Mouse (Mus musculus) cerebellum, postnatal 36 days (tissue): ENCODE measurements around the gene Prkar2b.

Experiments
- DNase-seq, 2 experiments: peaks; one replicate each; pipeline ENCODE4 v3.0.0; 2021 to 2022; ENCODE audit warnings: mixed read lengths in 2 of 2

Prkar2b gene

DNA sequence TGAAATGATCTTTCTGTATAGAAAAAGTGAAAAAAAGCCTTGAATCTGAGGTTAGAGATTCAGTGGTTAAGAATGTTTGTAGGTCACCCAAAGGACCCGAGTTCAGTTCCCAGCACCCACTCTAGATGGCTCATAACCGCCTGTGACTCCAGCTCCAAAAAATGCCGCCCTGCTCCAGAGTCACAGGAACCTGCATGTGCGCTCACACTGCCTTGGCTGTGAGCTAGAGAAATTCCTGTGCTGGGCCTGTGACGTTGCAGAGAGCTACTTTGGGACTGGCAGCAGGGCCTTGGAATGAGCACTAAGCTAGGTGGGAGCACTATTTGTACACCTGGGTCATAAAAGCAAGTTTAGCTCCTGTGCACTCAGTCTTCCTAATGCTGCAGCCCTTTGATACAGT lies 144.4 kb downstream of the Prkar2b start:
- no peak for DNase-seq

DNA sequence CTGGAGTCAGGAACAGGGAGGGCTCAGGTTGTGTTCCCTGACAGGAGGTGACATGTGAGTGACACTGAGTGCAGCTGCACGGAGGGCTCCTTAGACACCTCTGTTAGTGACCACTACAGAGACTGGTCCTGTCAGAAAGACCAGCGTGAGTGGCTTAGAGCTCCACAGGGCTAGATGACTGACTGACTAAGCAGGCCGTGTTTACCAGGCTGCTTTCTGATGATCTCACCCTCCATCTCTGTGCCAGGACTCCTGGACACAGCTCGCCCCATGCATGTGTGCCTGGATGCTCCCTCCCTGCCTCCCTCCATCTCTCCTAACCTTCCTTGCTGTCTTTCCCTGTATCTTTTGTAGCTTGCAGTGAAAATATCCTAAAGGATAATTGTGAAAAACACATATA lies 147.5 kb downstream of the Prkar2b start:
- peak; percentile 82 to 86 for DNase-seq

DNA sequence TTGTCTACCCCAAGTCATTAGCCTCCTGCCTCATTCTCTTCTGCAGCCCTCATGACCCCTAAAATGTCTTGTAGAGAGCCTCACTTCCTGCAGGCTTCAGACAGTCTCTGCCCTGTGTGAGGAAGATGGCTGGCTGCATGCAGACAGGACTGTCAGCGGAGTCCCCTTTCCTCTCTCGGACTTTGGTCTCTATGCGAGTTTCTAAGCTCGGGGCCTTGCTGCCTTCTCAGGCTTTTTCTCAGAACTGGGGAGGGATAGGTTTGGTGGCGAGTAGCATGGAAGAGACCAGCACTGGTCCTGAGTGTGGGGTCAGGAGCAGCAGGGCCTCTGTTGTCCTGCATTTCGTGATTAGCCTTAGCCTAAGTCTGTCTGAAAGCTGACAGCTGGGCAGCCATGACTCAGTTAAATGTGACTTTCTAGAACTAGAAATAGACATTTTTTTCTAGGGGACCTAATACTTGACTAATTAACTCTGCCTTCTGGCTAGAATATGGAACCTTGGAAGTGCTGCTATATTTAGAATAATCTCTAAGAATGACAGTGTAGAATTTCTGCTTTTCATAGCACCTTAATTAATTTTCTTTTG lies 148.0 kb downstream of the Prkar2b start:
- DNase-seq, result no peak
